19 mouse cellular contexts compared by ENCODE assay signal in genomic region chr15:83989241-83989640, GRCm38 (mm10).
"Had no signal": no experiment of that assay in that cellular context is flagged by ENCODE, and none has a peak within 500 bp of the region (broad histone marks: within the 10 kb centered on the region; RNA-seq: fewer than 3 reads in every experiment).

No protein-coding gene starts in this region.

- H3K4me3 ChIP-seq: lung, embryonic 15.5 days; megakaryocyte, embryonic 14.5 days; midbrain, embryonic 12.5 days; myocyte; neural tube, embryonic 13.5 days; neural tube, embryonic 15.5 days had no signal

- H3K4me2 ChIP-seq: lung, embryonic 15.5 days; midbrain, embryonic 12.5 days; neural tube, embryonic 13.5 days; neural tube, embryonic 15.5 days had no signal

- H3K27me3 ChIP-seq: lung, embryonic 15.5 days; neural tube, embryonic 13.5 days; neural tube, embryonic 15.5 days had no signal

- H3K4me1 ChIP-seq: megakaryocyte, embryonic 14.5 days had no signal

- DNase-seq: liver, postnatal 0 days; lung, adult 2 months; lung, postnatal 14 days; lung, postnatal 36 days; midbrain, embryonic 14.5 days; retina, postnatal 1 day; right cerebral cortex, postnatal 25 days; spleen, adult 18-20 months; thymus, adult 2 months; thymus, postnatal 25 days had no signal

- H3K27ac ChIP-seq: lung, embryonic 15.5 days; macrophage; midbrain, embryonic 12.5 days; neural tube, embryonic 13.5 days; neural tube, embryonic 15.5 days had no signal

- H3K36me3 ChIP-seq: lung, embryonic 15.5 days; midbrain, embryonic 12.5 days; neural tube, embryonic 13.5 days; neural tube, embryonic 15.5 days had no signal

- H3K9me3 ChIP-seq: lung, embryonic 15.5 days; midbrain, embryonic 12.5 days; neural tube, embryonic 15.5 days had no signal

- ATAC-seq: liver, postnatal 0 days; lung, postnatal 0 days; midbrain, embryonic 16.5 days had no signal

- H3K9ac ChIP-seq: liver, postnatal 0 days; lung, embryonic 15.5 days; midbrain, embryonic 12.5 days; neural tube, embryonic 13.5 days; neural tube, embryonic 15.5 days had no signal
